Mouse (Mus musculus) C3H10T1/2 (cell line): ENCODE results near the gene Hhipl1. TPM values are rescaled to one million over a fixed set of nuclear protein-coding genes. Genes with fewer than 3 reads are reported as not detected.

ENCODE experiments used
- polyA plus RNA-seq, 2 experiments: library from polyadenylated mRNA; unstranded; fragments of >200 nt; fragmentation: generic; extraction: Trizol; gene quantifications; one replicate each; pipeline ENCODE4 v1.2.1; 2012; ENCODE audit warnings: missing spikeins in 2 of 2

Hhipl1 gene
- polyA plus RNA-seq: under 1 TPM; 0.09 to 0.86 TPM

DNA sequence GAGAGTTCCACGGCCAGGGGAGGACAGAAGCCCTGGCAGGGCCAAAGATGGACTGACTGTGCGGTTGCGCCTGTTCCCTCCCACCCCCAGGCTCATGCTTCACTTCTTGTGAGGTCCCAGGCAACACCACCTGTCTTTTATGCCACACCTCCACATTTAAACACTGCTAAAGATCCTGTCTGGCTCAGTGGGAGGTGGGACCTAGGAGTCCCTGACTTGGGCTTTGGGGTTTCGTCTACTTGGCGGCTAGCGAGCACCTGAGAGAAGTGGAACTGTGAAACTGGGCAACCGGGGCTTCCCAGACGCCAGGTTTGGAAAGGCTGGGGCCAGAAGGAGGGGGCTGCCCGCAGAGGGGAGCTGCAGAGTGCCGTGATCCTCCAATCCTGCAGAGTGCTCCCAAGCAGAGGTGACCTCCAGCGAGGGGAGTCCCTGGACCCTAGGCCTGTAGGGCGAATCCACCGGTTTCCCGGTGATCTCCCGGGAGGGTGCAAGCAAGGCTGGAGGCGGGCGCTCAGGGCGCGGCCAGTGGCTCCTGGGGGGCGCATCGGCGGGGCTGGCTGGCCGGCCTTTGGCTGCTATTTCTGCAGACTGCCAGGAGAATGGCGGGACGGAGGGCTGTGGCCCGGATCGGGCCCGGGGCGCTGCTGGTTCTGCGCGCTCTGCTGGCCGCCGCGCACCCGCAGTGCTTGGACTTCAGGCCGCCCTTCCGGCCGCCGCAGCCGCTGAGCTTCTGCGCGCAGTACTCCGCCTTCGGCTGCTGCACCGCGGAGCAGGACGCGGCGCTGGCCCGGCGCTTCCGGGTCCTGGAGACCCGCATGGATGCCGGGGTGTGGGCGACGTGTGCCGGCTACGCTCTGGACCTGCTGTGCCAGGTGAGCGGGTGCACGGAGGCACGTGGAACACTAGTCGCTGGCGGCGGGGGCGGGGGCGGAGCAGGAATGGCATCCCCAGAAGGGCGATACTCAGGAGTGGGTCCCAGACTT is at the start of gene Hhipl1:
TSS of gene Hhipl1 (plus strand) at position 459 of the 983 bp plus-strand sequence.

GRCm38 (mm10) chr12:108274661-108275507 is 31.2 kb upstream of the Hhipl1 start, which contains the start of gene Ccdc85c:
Gene Ccdc85c, minus strand, starts transcription at chr12:108275425.

DNA sequence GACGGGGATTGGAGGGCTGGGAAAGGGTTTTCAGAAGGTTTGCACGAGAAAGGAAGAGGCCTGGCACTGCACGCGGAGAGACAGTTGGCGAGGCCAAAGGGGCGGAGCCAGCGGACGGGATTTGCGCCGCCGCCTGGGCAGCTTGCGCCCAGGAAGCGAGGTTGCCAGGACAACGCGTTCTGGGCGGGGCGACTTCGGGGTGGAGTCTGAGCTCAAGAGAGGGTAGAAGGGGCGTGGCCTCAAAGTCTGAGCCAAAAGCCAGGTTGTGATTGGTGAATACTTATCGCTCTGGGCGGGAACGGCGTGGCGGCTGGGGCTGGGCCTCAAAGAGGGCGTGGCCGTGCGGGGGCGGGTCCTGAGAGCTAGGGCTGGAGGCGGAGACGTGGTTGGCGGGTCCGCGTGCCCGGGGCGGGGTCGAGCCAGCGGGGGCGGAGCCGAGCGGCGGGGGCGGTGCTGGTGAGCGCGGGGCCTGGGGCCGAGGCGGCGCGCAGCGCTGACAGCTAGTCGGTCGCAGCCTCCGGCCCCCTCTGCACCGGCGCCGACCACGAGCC is 27.9 kb downstream of the Hhipl1 start, which contains the start of gene Cyp46a1:
TSS of gene Cyp46a1 (plus strand) at position 487 of the 551 bp plus-strand sequence.

GRCm38 (mm10) chr12:108370596-108371428 is 64.7 kb downstream of the Hhipl1 start, which contains the start of gene Eml1:
Gene Eml1, plus strand, starts transcription at chr12:108370957.

Other genes with a start within 250 kb of the Hhipl1 start
- 10 to 100 TPM in 1 of 2 experiments, 1 to 10 TPM in 1; 8.1 to 33.9 TPM for gene Setd3, start 127.0 kb upstream of the Hhipl1 start, polyA plus RNA-seq
- gene Ccnk, start 126.7 kb upstream of the Hhipl1 start, polyA plus RNA-seq: 10 to 100 TPM; 11.8 to 24.9 TPM
- 10 to 100 TPM in 1 of 2 experiments, 1 to 10 TPM in 1; 4.8 to 19.8 TPM for gene Ccdc85c, start 30.8 kb upstream of the Hhipl1 start, polyA plus RNA-seq
- 10 to 100 TPM in 1 of 2 experiments, 1 to 10 TPM in 1; 2.2 to 13.1 TPM for gene Cyp46a1, start 28.1 kb downstream of the Hhipl1 start, polyA plus RNA-seq
- 10 to 100 TPM; 13.4 to 52.5 TPM for gene Eml1, start 64.7 kb downstream of the Hhipl1 start, polyA plus RNA-seq
- gene Evl, start 248.4 kb downstream of the Hhipl1 start, polyA plus RNA-seq: 100 to 1,000 TPM; 157 to 170 TPM